Mouse (Mus musculus): ENCODE data around the gene Fblim1. TPM values are rescaled to one million over a fixed set of nuclear protein-coding genes. Genes with fewer than 3 reads are reported as not detected.
A peak's percentile ranks its signal among the peaks of the same experiment; 100 is the strongest.

Fblim1 gene
- polyA plus RNA-seq, 1 experiment from 2014 or later, result 68.1 TPM

DNA sequence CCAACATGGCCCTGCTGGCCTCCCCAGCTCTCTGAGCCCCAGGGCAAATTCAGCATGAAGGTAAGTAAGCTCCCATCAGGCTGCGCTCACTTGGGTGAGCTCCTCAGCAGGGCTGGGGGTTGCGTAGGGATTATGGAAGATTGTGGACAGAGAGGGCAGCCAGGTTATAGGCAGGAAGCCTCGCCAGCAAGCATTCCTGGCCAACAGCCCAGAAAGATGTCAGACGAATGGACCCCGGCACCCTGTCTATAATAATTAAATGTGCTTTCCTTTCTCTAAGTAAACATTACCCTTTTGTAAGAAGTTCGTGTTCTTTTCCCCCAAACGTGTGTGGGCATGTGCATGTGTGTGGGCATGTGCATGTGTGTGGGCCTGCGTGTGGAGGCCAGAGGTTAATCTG is 1.4 kb downstream of the Fblim1 start:
- peaks cover 23% of the 10 kb centered on the region for H3K27me3 ChIP-seq (replicated peaks; ENCODE audit: low read depth, poor library complexity, severe bottlenecking)
- H3K9me3 ChIP-seq, result no peaks in the 10 kb centered on the region
- H3K36me3 ChIP-seq (replicated peaks), result no peaks in the 10 kb centered on the region
- no peak for DNase-seq (ENCODE audit: low spot score)
- 0 out of 2 replicates have a peak overlapping the region, but pooled peaks have one; percentile 48 for H3K27ac ChIP-seq (replicated peaks)
- WGBS, result 75% methylated on average over 8 of the region's 8 CpGs
- no peak overlapping the region for H3K4me3 ChIP-seq
- H3K4me1 ChIP-seq, result peaks cover 35% of the 10 kb centered on the region

- WGBS, result 70% methylated on average over 4 of the region's 4 CpGs
- Histone ChIP-seq H3K27me3 (replicated peaks; ENCODE audit: low read depth, poor library complexity, severe bottlenecking) (peaks cover 28% of the 10 kb centered on the region), H3K27ac (replicated peaks) (peak overlapping the region; percentile 48; the same call in 1 of the 2 replicates), H3K9me3 (no peaks in the 10 kb centered on the region), H3K4me1 (peaks cover 41% of the 10 kb centered on the region), H3K4me3 (no peak overlapping the region), H3K36me3 (replicated peaks) (no peaks in the 10 kb centered on the region)
- no peak for DNase-seq (ENCODE audit: low spot score)
These were observed 2.0 kb downstream of the Fblim1 start for GRCm38 (mm10) chr4:141603921-141604320.

GRCm38 (mm10) chr4:141602523-141603223 is 3.2 kb downstream of the Fblim1 start:
- Histone ChIP-seq H3K4me1 (peaks cover 54% of the 10 kb centered on the region), H3K27me3 (replicated peaks; ENCODE audit: low read depth, poor library complexity, severe bottlenecking) (peaks cover 28% of the 10 kb centered on the region), H3K9me3 (no peaks in the 10 kb centered on the region), H3K27ac (replicated peaks) (no peak overlapping the region), H3K4me3 (no peak overlapping the region), H3K36me3 (replicated peaks) (no peaks in the 10 kb centered on the region)
- no peak for DNase-seq (ENCODE audit: low spot score)
- 74% methylated on average over 11 of the region's 11 CpGs for WGBS

GRCm38 (mm10) chr4:141601148-141601862 is 4.6 kb downstream of the Fblim1 start:
- Histone ChIP-seq H3K9me3 (no peaks in the 10 kb centered on the region), H3K27ac (replicated peaks) (no peak overlapping the region), H3K36me3 (replicated peaks) (peaks cover 6% of the 10 kb centered on the region), H3K4me1 (peaks cover 62% of the 10 kb centered on the region), H3K4me3 (no peak overlapping the region), H3K27me3 (replicated peaks; ENCODE audit: low read depth, poor library complexity, severe bottlenecking) (peaks cover 28% of the 10 kb centered on the region)
- WGBS, result 77% methylated on average over 12 of the region's 12 CpGs
- DNase-seq (ENCODE audit: low spot score), result no peak

GRCm38 (mm10) chr4:141600364-141600763 is 5.5 kb downstream of the Fblim1 start:
- H3K9me3 ChIP-seq, result no peaks in the 10 kb centered on the region
- H3K36me3 ChIP-seq (replicated peaks), result peaks cover 11% of the 10 kb centered on the region
- 22% methylated on average over 6 of the region's 6 CpGs for WGBS
- H3K27me3 ChIP-seq (replicated peaks; ENCODE audit: low read depth, poor library complexity, severe bottlenecking), result peaks cover 28% of the 10 kb centered on the region
- peak overlapping the region; percentile 88 for H3K27ac ChIP-seq (replicated peaks)
- peak; percentile 32 for DNase-seq (ENCODE audit: low spot score)
- H3K4me3 ChIP-seq, result peak overlapping the region; percentile 67
- H3K4me1 ChIP-seq, result peaks cover 65% of the 10 kb centered on the region

- Histone ChIP-seq H3K27me3 (replicated peaks; ENCODE audit: low read depth, poor library complexity, severe bottlenecking) (peaks cover 28% of the 10 kb centered on the region), H3K4me3 (peak overlapping the region; percentile 67), H3K4me1 (peaks cover 63% of the 10 kb centered on the region), H3K9me3 (no peaks in the 10 kb centered on the region), H3K27ac (replicated peaks) (peak overlapping the region; percentile 88), H3K36me3 (replicated peaks) (peaks cover 19% of the 10 kb centered on the region)
- under 1% methylated on average over 57 of the region's 57 CpGs for WGBS
- DNase-seq (ENCODE audit: low spot score), result peak; percentile 83
These were observed 6.4 kb downstream of the Fblim1 start for GRCm38 (mm10) chr4:141599251-141600141.

GRCm38 (mm10) chr4:141598894-141599250 is 7.0 kb downstream of the Fblim1 start:
- WGBS, result under 1% methylated on average over 9 of the region's 9 CpGs
- Histone ChIP-seq H3K4me1 (peaks cover 57% of the 10 kb centered on the region), H3K9me3 (no peaks in the 10 kb centered on the region), H3K27ac (replicated peaks) (peak overlapping the region; percentile 88), H3K36me3 (replicated peaks) (peaks cover 26% of the 10 kb centered on the region), H3K27me3 (replicated peaks; ENCODE audit: low read depth, poor library complexity, severe bottlenecking) (peaks cover 28% of the 10 kb centered on the region), H3K4me3 (peak overlapping the region; percentile 67)
- no peak for DNase-seq (ENCODE audit: low spot score)

DNA sequence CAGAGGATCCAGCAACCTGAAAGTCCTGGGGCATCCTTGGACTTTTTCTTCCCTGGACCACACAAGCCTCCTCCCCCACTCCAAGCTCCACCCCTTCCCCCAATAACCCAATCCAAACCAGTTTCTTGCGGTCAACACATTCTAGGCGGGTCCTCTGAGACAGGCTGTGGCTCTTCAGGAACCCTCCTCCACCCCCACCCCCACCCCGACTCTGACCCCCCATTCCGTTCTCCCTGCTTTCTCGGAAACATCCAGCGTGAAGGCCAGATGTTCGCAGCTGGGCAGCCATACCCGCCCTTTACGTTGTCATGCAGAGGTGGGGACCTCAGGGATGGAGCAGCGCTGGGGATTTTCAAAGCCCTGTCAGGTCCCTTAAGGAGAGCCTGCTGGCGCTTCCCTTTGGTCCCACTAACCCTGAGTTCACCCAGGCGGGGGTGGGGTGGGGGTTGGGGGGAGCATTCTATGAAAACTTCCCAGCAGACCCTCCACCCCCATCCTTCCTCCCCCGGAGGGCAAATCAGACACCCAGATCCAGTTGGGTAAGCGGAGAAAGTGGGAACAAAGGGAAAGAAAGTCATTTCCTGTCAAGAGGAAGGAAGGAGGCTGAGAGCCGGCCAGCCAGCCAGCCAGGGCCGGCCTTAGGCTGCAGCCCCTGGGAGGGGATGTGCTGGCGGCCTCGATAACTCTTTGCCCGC is 7.5 kb downstream of the Fblim1 start:
- peak; percentile 78 for DNase-seq (ENCODE audit: low spot score)
- Histone ChIP-seq H3K27ac (replicated peaks) (peak overlapping the region; percentile 88), H3K4me1 (peaks cover 57% of the 10 kb centered on the region), H3K4me3 (peak overlapping the region; percentile 67), H3K36me3 (replicated peaks) (peaks cover 28% of the 10 kb centered on the region), H3K27me3 (replicated peaks; ENCODE audit: low read depth, poor library complexity, severe bottlenecking) (peaks cover 28% of the 10 kb centered on the region), H3K9me3 (no peaks in the 10 kb centered on the region)
- under 1% methylated on average over 19 of the region's 19 CpGs for WGBS

- DNase-seq (ENCODE audit: low spot score), result no peak
- H3K27ac ChIP-seq (replicated peaks), result peak overlapping the region; percentile 19; the same call in 1 of the 2 replicates
- WGBS, result 87% methylated on average over 8 of the region's 8 CpGs
- H3K4me1 ChIP-seq, result peaks cover 50% of the 10 kb centered on the region
- peaks cover 28% of the 10 kb centered on the region for H3K27me3 ChIP-seq (replicated peaks; ENCODE audit: low read depth, poor library complexity, severe bottlenecking)
- H3K9me3 ChIP-seq, result no peaks in the 10 kb centered on the region
- H3K4me3 ChIP-seq, result no peak overlapping the region
- H3K36me3 ChIP-seq (replicated peaks), result peaks cover 42% of the 10 kb centered on the region
These were observed 9.1 kb downstream of the Fblim1 start for GRCm38 (mm10) chr4:141596700-141597328.

DNA sequence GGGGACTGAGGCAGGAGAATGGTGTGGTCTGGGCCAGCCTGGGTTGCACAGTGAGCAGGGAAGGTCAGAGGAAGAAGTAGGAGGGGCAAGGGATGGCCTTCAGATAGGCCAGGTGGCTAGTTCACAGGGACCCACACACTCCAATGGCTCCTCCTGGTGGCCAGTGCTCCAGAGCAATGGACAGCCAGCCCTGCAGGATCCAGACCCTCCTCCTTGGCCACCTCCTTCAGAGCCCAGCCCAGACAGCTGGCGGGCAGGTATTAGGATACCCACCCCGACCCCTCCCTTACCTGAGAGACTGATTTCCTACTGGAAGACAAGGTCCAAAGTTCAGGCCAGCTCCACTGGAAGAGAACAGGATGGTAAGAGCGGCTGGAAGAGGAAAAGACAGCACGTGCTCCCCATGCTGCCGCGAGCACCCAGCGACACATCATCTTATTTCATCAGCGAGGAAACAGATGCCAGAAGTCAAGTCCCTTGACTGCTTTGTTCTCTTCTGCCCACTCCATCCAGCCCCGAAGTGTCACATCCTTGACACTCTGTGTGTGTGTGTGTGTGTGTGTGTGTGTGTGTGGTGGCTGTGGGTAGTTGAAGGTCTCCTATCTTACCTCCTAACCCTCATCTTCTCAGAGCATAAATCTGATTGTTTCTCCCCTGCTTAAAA is 10.2 kb downstream of the Fblim1 start:
- WGBS, result 84% methylated on average over 9 of the region's 9 CpGs
- Histone ChIP-seq H3K4me1 (peaks cover 42% of the 10 kb centered on the region), H3K9me3 (no peaks in the 10 kb centered on the region), H3K27ac (replicated peaks) (no peak overlapping the region), H3K4me3 (no peak overlapping the region), H3K27me3 (replicated peaks; ENCODE audit: low read depth, poor library complexity, severe bottlenecking) (peaks cover 18% of the 10 kb centered on the region), H3K36me3 (replicated peaks) (peaks cover 53% of the 10 kb centered on the region)
- DNase-seq (ENCODE audit: low spot score), result no peak

DNA sequence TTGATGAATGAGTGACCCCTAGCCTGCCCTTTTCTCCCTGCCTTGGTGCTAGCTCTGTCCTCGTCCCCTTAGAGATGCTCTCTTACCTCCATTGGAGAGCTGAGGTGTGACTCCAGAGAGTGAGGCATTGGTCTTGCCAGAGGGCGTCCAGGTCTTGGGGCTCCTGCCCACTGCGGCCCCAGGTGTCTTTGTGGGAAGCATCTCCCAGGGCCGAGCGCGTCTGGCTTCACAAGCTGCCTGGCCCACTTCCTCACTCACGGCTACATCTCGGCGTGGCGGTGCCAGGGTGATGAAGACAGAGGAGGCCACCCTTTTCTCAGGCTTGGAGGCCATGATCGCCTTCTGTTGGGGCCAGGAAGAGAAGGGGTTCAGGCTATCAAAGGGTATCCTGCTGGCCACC is 10.8 kb downstream of the Fblim1 start:
- WGBS, result 95% methylated on average over 11 of the region's 11 CpGs
- no peak overlapping the region for H3K4me3 ChIP-seq
- no peak overlapping the region for H3K27ac ChIP-seq (replicated peaks)
- peaks cover 36% of the 10 kb centered on the region for H3K4me1 ChIP-seq
- no peak for DNase-seq (ENCODE audit: low spot score)
- H3K27me3 ChIP-seq (replicated peaks; ENCODE audit: low read depth, poor library complexity, severe bottlenecking), result peaks cover 12% of the 10 kb centered on the region
- H3K9me3 ChIP-seq, result no peaks in the 10 kb centered on the region
- peaks cover 57% of the 10 kb centered on the region for H3K36me3 ChIP-seq (replicated peaks)
